Mouse (Mus musculus) kidney, embryonic 16.5 days (tissue): Measurements from ENCODE around the gene Rad17. TPM values are rescaled to one million over a fixed set of nuclear protein-coding genes. Genes with fewer than 3 reads are reported as not detected.
A peak's percentile ranks its signal among the peaks of the same experiment; 100 is the strongest.

Source experiments
- ATAC-seq: fragments of 200-750 bp; cut with Nextera tagmentation; 2 replicates; pipeline ENCODE4 v1.8.0; 2017; ENCODE audit warnings: moderate TSS enrichment; ENCODE audit not compliant: low FRiP score, low TSS enrichment
- H3K27ac ChIP-seq: fragments of 300-500 bp; sonication (generic); 2 replicates; pipeline ENCODE4 v1.5.1; 2014; ENCODE audit warnings: low read length
- H3K27me3 ChIP-seq: fragments of 300-500 bp; sonication (generic); 2 replicates; pipeline ENCODE4 v1.6.1; 2014; ENCODE audit warnings: low read length, control low read depth, mixed read lengths; ENCODE audit not compliant: insufficient read depth
- H3K36me3 ChIP-seq: fragments of 300-500 bp; sonication (generic); 2 replicates; pipeline ENCODE4 v1.6.1; 2014; ENCODE audit warnings: low read length, control low read depth, mixed read lengths; ENCODE audit not compliant: insufficient read depth
- H3K4me1 ChIP-seq: fragments of 300-500 bp; sonication (generic); 2 replicates; pipeline ENCODE4 v1.6.1; 2014; ENCODE audit warnings: low read length, control low read depth, mixed read lengths; ENCODE audit not compliant: insufficient read depth
- H3K4me2 ChIP-seq: fragments of 300-500 bp; sonication (generic); replicated peaks from 2 replicates; pipeline ENCODE4 v1.6.1; 2014; ENCODE audit warnings: low read depth, low read length
- H3K4me3 ChIP-seq: fragments of 300-500 bp; sonication (generic); 2 replicates; pipeline ENCODE4 v1.5.1; 2014; ENCODE audit warnings: mild to moderate bottlenecking, low read length
- H3K9ac ChIP-seq: fragments of 300-500 bp; sonication (generic); replicated peaks from 2 replicates; pipeline ENCODE4 v1.6.1; 2014; ENCODE audit warnings: low read length
- H3K9me3 ChIP-seq: fragments of 300-500 bp; sonication (generic); 2 replicates; pipeline ENCODE4 v1.6.1; 2016; ENCODE audit warnings: low read length, control low read depth
- WGBS: fragments of 180-500 bp; shearing (Covaris S2); extraction: QIAGEN DNeasy Blood & Tissue Kit; methylation state at CpG from one replicate; pipeline ENCODE4 v1.1.7; 2014; 5-methylcytosine and 5-hydroxymethylcytosine counted together
- polyA plus RNA-seq: library from polyadenylated mRNA; unstranded; fragments of >200 nt; fragmentation: Nextera tagmentation; extraction: Ambion mirVana; gene quantifications from 2 replicates; pipeline ENCODE4 v1.2.1, GENCODE M21; 2015

The Rad17 gene
- 21.0 and 21.2 TPM in 2 replicates for polyA plus RNA-seq

- Histone ChIP-seq H3K4me3 (peak within 1 kb of the TSS; percentile 96), H3K27me3 (no peaks in the 10 kb centered on the region), H3K4me2 (peak within 1 kb of the TSS; percentile 79), H3K9me3 (no peaks in the 10 kb centered on the region), H3K4me1 (peaks cover 10% of the 10 kb centered on the region), H3K27ac (peak within 1 kb of the TSS; percentile 98), H3K36me3 (peaks cover 17% of the 10 kb centered on the region), H3K9ac (peak within 1 kb of the TSS; percentile 93)
- peak; percentile 96 for ATAC-seq
- under 1% methylated on average over 58 of the region's 73 CpGs for WGBS
Observed at GRCm38 (mm10) chr13:100650550-100651438, at the start of gene Rad17, which contains the start of gene Ak6. Rad17 (minus strand) TSS chr13:100651051. Ak6 (plus strand) TSS chr13:100650979.

GRCm38 (mm10) chr13:100698866-100699265 is 48.0 kb upstream of the Rad17 start:
- H3K36me3 ChIP-seq, result peaks cover 60% of the 10 kb centered on the region
- no peak overlapping the region for H3K9ac ChIP-seq
- no peak for ATAC-seq
- WGBS, result 95% methylated on average over 10 of the region's 10 CpGs
- 0 out of 2 replicates have a peak, but pooled peaks cover 2% of the 10 kb centered on the region for H3K9me3 ChIP-seq
- H3K4me1 ChIP-seq, result no peaks in the 10 kb centered on the region
- H3K27ac ChIP-seq, result no peak overlapping the region
- H3K4me3 ChIP-seq, result no peak overlapping the region
- no peaks in the 10 kb centered on the region for H3K27me3 ChIP-seq
- H3K4me2 ChIP-seq, result no peak overlapping the region

GRCm38 (mm10) chr13:100697541-100697940 is 46.7 kb upstream of the Rad17 start:
- H3K9ac ChIP-seq, result no peak overlapping the region

GRCm38 (mm10) chr13:100687513-100687912 is 36.7 kb upstream of the Rad17 start:
- no peak overlapping the region for H3K9ac ChIP-seq
- no peaks in the 10 kb centered on the region for H3K36me3 ChIP-seq
- no peaks in the 10 kb centered on the region for H3K9me3 ChIP-seq
- ATAC-seq, result no peak
- H3K27me3 ChIP-seq, result no peaks in the 10 kb centered on the region
- H3K4me2 ChIP-seq, result no peak overlapping the region
- WGBS, result 72% methylated on average over 7 of the region's 7 CpGs
- H3K4me3 ChIP-seq, result no peak overlapping the region
- H3K4me1 ChIP-seq, result no peaks in the 10 kb centered on the region
- H3K27ac ChIP-seq, result no peak overlapping the region

More at GRCm38 (mm10) chr13:100697541-100697940, 46.7 kb upstream of the Rad17 start:
- no peak overlapping the region for H3K27ac ChIP-seq
- no peak overlapping the region for H3K4me2 ChIP-seq
- no peak overlapping the region for H3K4me3 ChIP-seq
- no peak for ATAC-seq
- H3K4me1 ChIP-seq, result no peaks in the 10 kb centered on the region
- H3K9me3 ChIP-seq, result no peaks in the 10 kb centered on the region
- H3K36me3 ChIP-seq, result peaks cover 48% of the 10 kb centered on the region
- H3K27me3 ChIP-seq, result no peaks in the 10 kb centered on the region
- WGBS, result 90% methylated on average over 3 of the region's 3 CpGs

- Histone ChIP-seq H3K27ac (no peak overlapping the region), H3K36me3 (no peaks in the 10 kb centered on the region), H3K4me1 (no peaks in the 10 kb centered on the region), H3K9me3 (no peaks in the 10 kb centered on the region), H3K4me2 (no peak overlapping the region), H3K4me3 (no peak overlapping the region), H3K27me3 (no peaks in the 10 kb centered on the region), H3K9ac (no peak overlapping the region)
- WGBS, result 71% methylated on average over 2 of the region's 2 CpGs
- ATAC-seq, result no peak
Observed at GRCm38 (mm10) chr13:100684355-100684754, 33.5 kb upstream of the Rad17 start.

- ATAC-seq, result no peak
- Histone ChIP-seq H3K27ac (no peak overlapping the region), H3K27me3 (no peaks in the 10 kb centered on the region), H3K4me3 (no peak overlapping the region), H3K36me3 (no peaks in the 10 kb centered on the region), H3K4me1 (no peaks in the 10 kb centered on the region), H3K9me3 (no peaks in the 10 kb centered on the region), H3K9ac (no peak overlapping the region), H3K4me2 (no peak overlapping the region)
- 73% methylated on average over 2 of the region's 2 CpGs for WGBS
Observed at GRCm38 (mm10) chr13:100682837-100683236, 32.0 kb upstream of the Rad17 start.

GRCm38 (mm10) chr13:100681615-100682014 is 30.8 kb upstream of the Rad17 start:
- no peak overlapping the region for H3K27ac ChIP-seq
- H3K36me3 ChIP-seq, result no peaks in the 10 kb centered on the region
- no peak for ATAC-seq
- no peak overlapping the region for H3K9ac ChIP-seq
- H3K4me1 ChIP-seq, result no peaks in the 10 kb centered on the region
- H3K4me2 ChIP-seq, result no peak overlapping the region
- WGBS, result 86% methylated on average over 8 of the region's 8 CpGs
- no peaks in the 10 kb centered on the region for H3K27me3 ChIP-seq
- no peak overlapping the region for H3K4me3 ChIP-seq
- H3K9me3 ChIP-seq, result no peaks in the 10 kb centered on the region

GRCm38 (mm10) chr13:100675936-100676635 is 25.2 kb upstream of the Rad17 start:
- 72% methylated on average over 15 of the region's 15 CpGs for WGBS
- Histone ChIP-seq H3K9me3 (peaks cover 5% of the 10 kb centered on the region; the same call in 1 of the 2 replicates), H3K4me2 (no peak overlapping the region), H3K4me3 (no peak overlapping the region), H3K9ac (no peak overlapping the region), H3K4me1 (no peaks in the 10 kb centered on the region), H3K27ac (no peak overlapping the region), H3K36me3 (no peaks in the 10 kb centered on the region), H3K27me3 (no peaks in the 10 kb centered on the region)
- no peak for ATAC-seq

- Histone ChIP-seq H3K36me3 (peaks cover 9% of the 10 kb centered on the region; the same call in 1 of the 2 replicates), H3K9me3 (peaks cover 5% of the 10 kb centered on the region; the same call in 1 of the 2 replicates), H3K27me3 (no peaks in the 10 kb centered on the region), H3K9ac (peak overlapping the region; percentile 84), H3K4me3 (peak overlapping the region; percentile 59), H3K4me2 (peak overlapping the region; percentile 78), H3K27ac (no peak overlapping the region; the same call in 1 of the 2 replicates), H3K4me1 (peaks cover 6% of the 10 kb centered on the region; the same call in 1 of the 2 replicates)
- ATAC-seq, result no peak
- WGBS, result 39% methylated on average over 9 of the region's 9 CpGs
Observed at GRCm38 (mm10) chr13:100670181-100670741, 19.4 kb upstream of the Rad17 start.
